ENCODE assay signal across 16 mouse cellular contexts in genomic region chr5:88916501-88916971, GRCm38 (mm10). TPM values are rescaled to one million over a fixed set of nuclear protein-coding genes. Genes with fewer than 3 reads are reported as not detected.
A peak's percentile ranks its signal among the peaks of the same experiment; 100 is the strongest.
DNase-seq lines count a peak whose midpoint lies in the region; ATAC-seq lines count a peak whose summit lies in the region.
"Had no signal": no experiment of that assay in that cellular context is flagged by ENCODE, and none has a peak within 500 bp of the region (broad histone marks: within the 10 kb centered on the region; RNA-seq: fewer than 3 reads in every experiment).

No protein-coding gene starts in this region.

- 69% methylated on average over 9 of the region's 9 CpGs for WGBS in kidney, embryonic 15.5 days
- whole genome bisulfite sequencing in midbrain, embryonic 13.5 days: 84% methylated on average over 9 of the region's 9 CpGs

- H3K4me2 ChIP-seq in kidney, embryonic 15.5 days: no peak overlapping the region
- H3K4me2 ChIP-seq in midbrain, embryonic 13.5 days (replicated peaks): no peak overlapping the region
- H3K4me2 ChIP-seq: hindbrain, embryonic 15.5 days; midbrain, embryonic 12.5 days had no signal

- H3K27ac ChIP-seq in kidney, embryonic 15.5 days: no peak overlapping the region
- H3K27ac ChIP-seq in midbrain, embryonic 13.5 days: no peak overlapping the region
- H3K27ac ChIP-seq: hindbrain, embryonic 15.5 days; kidney, postnatal 0 days; midbrain, embryonic 12.5 days had no signal

- DNase-seq in adrenal gland, adult 2 months: peak; percentile 24
- DNase-seq in adrenal gland, adult 8-10 months: no peak
- DNase-seq in kidney, postnatal 4 days: no peak
- peak; percentile 42 to 57 for DNase-seq in heart, adult 9 months (ENCODE audit: low spot score in 2 of 2)
- peak; percentile 11 for DNase-seq in heart, postnatal 25 days (ENCODE audit: low spot score)
- DNase-seq in ovary, postnatal 14 days (ENCODE audit: low spot score): no peak
- DNase-seq: cerebellum, postnatal 14 days; gastrocnemius, postnatal 36 days; lung, postnatal 36 days; right cerebral cortex, postnatal 14 days had no signal

- H3K4me3 ChIP-seq in kidney, embryonic 15.5 days (replicated peaks): no peak overlapping the region
- no peak overlapping the region for H3K4me3 ChIP-seq in midbrain, embryonic 13.5 days (replicated peaks)
- H3K4me3 ChIP-seq: erythroblast, embryonic 14.5 days; hindbrain, embryonic 15.5 days; midbrain, embryonic 12.5 days had no signal

- H3K4me1 ChIP-seq in kidney, embryonic 15.5 days: no peaks in the 10 kb centered on the region
- no peaks in the 10 kb centered on the region for H3K4me1 ChIP-seq in midbrain, embryonic 13.5 days (replicated peaks)
- H3K4me1 ChIP-seq: hindbrain, embryonic 15.5 days; midbrain, embryonic 12.5 days had no signal

- intact Hi-C loops in heart, postnatal 25 days (cut with DNase I): no loop called here

- 0 out of 2 replicates have a peak, but pooled peaks have one; percentile 22 for ATAC-seq in kidney, embryonic 15.5 days (replicated peaks; ENCODE audit: low FRiP score)
- no peak for ATAC-seq in midbrain, embryonic 13.5 days

- no peak overlapping the region for H3K9ac ChIP-seq in kidney, embryonic 15.5 days
- H3K9ac ChIP-seq in midbrain, embryonic 13.5 days (replicated peaks): no peak overlapping the region
- H3K9ac ChIP-seq: hindbrain, embryonic 15.5 days; midbrain, embryonic 12.5 days had no signal

- no peaks in the 10 kb centered on the region for H3K36me3 ChIP-seq in kidney, embryonic 15.5 days
- H3K36me3 ChIP-seq in midbrain, embryonic 13.5 days: no peaks in the 10 kb centered on the region
- H3K36me3 ChIP-seq: hindbrain, embryonic 15.5 days; midbrain, embryonic 12.5 days had no signal

- H3K27me3 ChIP-seq in kidney, embryonic 15.5 days: no peaks in the 10 kb centered on the region
- no peaks in the 10 kb centered on the region for H3K27me3 ChIP-seq in midbrain, embryonic 13.5 days
- H3K27me3 ChIP-seq: hindbrain, embryonic 15.5 days; midbrain, embryonic 12.5 days had no signal

- no peaks in the 10 kb centered on the region for H3K9me3 ChIP-seq in kidney, embryonic 15.5 days (replicated peaks)
- no peaks in the 10 kb centered on the region for H3K9me3 ChIP-seq in midbrain, embryonic 13.5 days
- H3K9me3 ChIP-seq: hindbrain, embryonic 15.5 days; midbrain, embryonic 12.5 days had no signal

RNA-seq across cellular contexts. Expression of gene Slc4a4, which starts 29.9 kb away (rescaled TPM):
- total RNA-seq in adrenal gland, adult 2 months (2021): 10 to 100 TPM; 42.7 to 65.1 TPM
- 3.3 and 3.9 TPM in 2 replicates for polyA plus RNA-seq in adrenal gland, adult 2 months (2012; rRNA removed)
- 10 to 100 TPM in 2 of 4 experiments, 1 to 10 TPM in 2; 4.2 to 26.9 (median 17.4) TPM for total RNA-seq in adrenal gland, adult 8-10 months (2022)
- polyA plus RNA-seq in kidney, embryonic 15.5 days (2015; fragmentation: Nextera tagmentation; extraction: Ambion mirVana): 8.1 and 8.4 TPM in 2 replicates
- total RNA-seq in heart, postnatal 25 days (2021): 10 to 100 TPM; 20.7 to 24.4 TPM
- polyA plus RNA-seq in midbrain, embryonic 13.5 days (2015; fragmentation: Nextera tagmentation; extraction: Ambion mirVana): 1.5 and 1.9 TPM in 2 replicates
- polyA plus RNA-seq: erythroblast, embryonic 14.5 days had no signal

Comparison
In these comparisons a context has a peak if more than half of its experiments do, and no peak if none do; other contexts are left out.
1. DNase-seq: peak in adrenal gland, adult 2 months (single experiment), heart, adult 9 months (2 of 2) and heart, postnatal 25 days (single experiment); none in adrenal gland, adult 8-10 months (single experiment), kidney, postnatal 4 days (0 of 2) and ovary, postnatal 14 days (single experiment).